Mouse (Mus musculus): Measurements from ENCODE around the gene Sox1. TPM values are rescaled to one million over a fixed set of nuclear protein-coding genes. Genes with fewer than 3 reads are reported as not detected.

Gene Sox1
- polyA plus RNA-seq, 1 experiment from 2014 or later = 3.6 TPM

- peak overlapping the region; percentile 45 for H3K4me2 ChIP-seq (replicated peaks)
- H3K4me1 ChIP-seq (replicated peaks) = peaks cover 70% of the 10 kb centered on the region
- H3K9ac ChIP-seq (replicated peaks) = peak overlapping the region; percentile 54; the same call in 1 of the 2 replicates
- no peaks in the 10 kb centered on the region for H3K36me3 ChIP-seq
- peak overlapping the region; percentile 26 for H3K4me3 ChIP-seq (replicated peaks)
- peaks cover 72% of the 10 kb centered on the region for H3K27me3 ChIP-seq
- H3K9me3 ChIP-seq = no peaks in the 10 kb centered on the region
- no peak for ATAC-seq
- no peak overlapping the region for H3K27ac ChIP-seq
- 2% methylated on average over 38 of the region's 38 CpGs for WGBS
These were observed 4.3 kb upstream of the Sox1 start for GRCm38 (mm10) chr8:12390640-12391365.

- Histone ChIP-seq H3K9me3 (no peaks in the 10 kb centered on the region), H3K9ac (replicated peaks) (peak overlapping the region; percentile 32; the same call in 1 of the 2 replicates), H3K36me3 (no peaks in the 10 kb centered on the region), H3K4me3 (replicated peaks) (peak overlapping the region; percentile 11), H3K27me3 (peaks cover 72% of the 10 kb centered on the region), H3K4me2 (replicated peaks) (peak overlapping the region; percentile 45), H3K4me1 (replicated peaks) (peaks cover 65% of the 10 kb centered on the region), H3K27ac (no peak overlapping the region)
- peak; percentile 55; the same call in 1 of the 2 replicates for ATAC-seq
- WGBS = 5% methylated on average over 37 of the region's 37 CpGs
These were observed 3.5 kb upstream of the Sox1 start for GRCm38 (mm10) chr8:12391366-12392250.

GRCm38 (mm10) chr8:12392801-12393200, 2.3 kb upstream of the Sox1 start:
- peaks cover 69% of the 10 kb centered on the region for H3K4me1 ChIP-seq (replicated peaks)
- no peaks in the 10 kb centered on the region for H3K36me3 ChIP-seq
- no peaks in the 10 kb centered on the region for H3K9me3 ChIP-seq
- no peak for ATAC-seq
- no peak overlapping the region for H3K27ac ChIP-seq
- H3K27me3 ChIP-seq = peaks cover 71% of the 10 kb centered on the region
- no peak overlapping the region for H3K4me3 ChIP-seq (replicated peaks)
- WGBS = 32% methylated on average over 1 of the region's 1 CpGs
- no peak overlapping the region for H3K9ac ChIP-seq (replicated peaks)
- no peak overlapping the region for H3K4me2 ChIP-seq (replicated peaks)

- peaks cover 66% of the 10 kb centered on the region for H3K4me1 ChIP-seq (replicated peaks)
- peak overlapping the region; percentile 92 for H3K9ac ChIP-seq (replicated peaks)
- peak overlapping the region; percentile 74 for H3K4me3 ChIP-seq (replicated peaks)
- WGBS = 2% methylated on average over 22 of the region's 22 CpGs
- H3K9me3 ChIP-seq = no peaks in the 10 kb centered on the region
- peak overlapping the region; percentile 68 for H3K4me2 ChIP-seq (replicated peaks)
- peak overlapping the region; percentile 92 for H3K27ac ChIP-seq
- H3K27me3 ChIP-seq = peaks cover 57% of the 10 kb centered on the region
- no peak for ATAC-seq
- H3K36me3 ChIP-seq = no peaks in the 10 kb centered on the region
These were observed 602 bp upstream of the Sox1 start for GRCm38 (mm10) chr8:12394385-12395000.

GRCm38 (mm10) chr8:12396501-12397345, 1.6 kb downstream of the Sox1 start:
- peak overlapping the region; percentile 74 for H3K4me3 ChIP-seq (replicated peaks)
- WGBS = under 1% methylated on average over 105 of the region's 118 CpGs
- peaks cover 53% of the 10 kb centered on the region for H3K27me3 ChIP-seq
- peak overlapping the region; percentile 92 for H3K27ac ChIP-seq
- peaks cover 74% of the 10 kb centered on the region for H3K4me1 ChIP-seq (replicated peaks)
- H3K4me2 ChIP-seq (replicated peaks) = peak overlapping the region; percentile 68
- peak overlapping the region; percentile 92 for H3K9ac ChIP-seq (replicated peaks)
- peak; percentile 18; the same call in 1 of the 2 replicates for ATAC-seq
- H3K36me3 ChIP-seq = no peaks in the 10 kb centered on the region
- no peaks in the 10 kb centered on the region for H3K9me3 ChIP-seq

GRCm38 (mm10) chr8:12397346-12397925, 2.3 kb downstream of the Sox1 start:
- peak overlapping the region; percentile 74 for H3K4me3 ChIP-seq (replicated peaks)
- peak overlapping the region; percentile 92 for H3K9ac ChIP-seq (replicated peaks)
- peaks cover 78% of the 10 kb centered on the region for H3K4me1 ChIP-seq (replicated peaks)
- peak overlapping the region; percentile 68 for H3K4me2 ChIP-seq (replicated peaks)
- WGBS = under 1% methylated on average over 58 of the region's 59 CpGs
- peak overlapping the region; percentile 92 for H3K27ac ChIP-seq
- peaks cover 48% of the 10 kb centered on the region for H3K27me3 ChIP-seq
- ATAC-seq = no peak
- no peaks in the 10 kb centered on the region for H3K36me3 ChIP-seq
- no peaks in the 10 kb centered on the region for H3K9me3 ChIP-seq

- H3K27me3 ChIP-seq = peaks cover 48% of the 10 kb centered on the region
- no peaks in the 10 kb centered on the region for H3K9me3 ChIP-seq
- no peak for ATAC-seq
- WGBS = 2% methylated on average over 21 of the region's 21 CpGs
- peak overlapping the region; percentile 74 for H3K4me3 ChIP-seq (replicated peaks)
- H3K4me1 ChIP-seq (replicated peaks) = peaks cover 81% of the 10 kb centered on the region
- peak overlapping the region; percentile 92 for H3K27ac ChIP-seq
- no peaks in the 10 kb centered on the region for H3K36me3 ChIP-seq
- H3K4me2 ChIP-seq (replicated peaks) = peak overlapping the region; percentile 68
- peak overlapping the region; percentile 92 for H3K9ac ChIP-seq (replicated peaks)
These were observed 3.2 kb downstream of the Sox1 start for GRCm38 (mm10) chr8:12398011-12398945.

- WGBS = 5% methylated on average over 5 of the region's 5 CpGs
- Histone ChIP-seq H3K27ac (peak overlapping the region; percentile 91), H3K36me3 (no peaks in the 10 kb centered on the region), H3K4me3 (replicated peaks) (peak overlapping the region; percentile 74), H3K9me3 (no peaks in the 10 kb centered on the region), H3K4me2 (replicated peaks) (peak overlapping the region; percentile 70), H3K27me3 (peaks cover 58% of the 10 kb centered on the region), H3K9ac (replicated peaks) (peak overlapping the region; percentile 70), H3K4me1 (replicated peaks) (peaks cover 82% of the 10 kb centered on the region)
- ATAC-seq = no peak
These were observed 4.5 kb downstream of the Sox1 start for GRCm38 (mm10) chr8:12399421-12400205.

GRCm38 (mm10) chr8:12400611-12401390, 5.7 kb downstream of the Sox1 start:
- Histone ChIP-seq H3K27me3 (peaks cover 60% of the 10 kb centered on the region), H3K27ac (peak overlapping the region; percentile 91), H3K4me1 (replicated peaks) (peaks cover 70% of the 10 kb centered on the region), H3K4me2 (replicated peaks) (peak overlapping the region; percentile 70), H3K9me3 (no peaks in the 10 kb centered on the region), H3K4me3 (replicated peaks) (peak overlapping the region; percentile 74), H3K9ac (replicated peaks) (peak overlapping the region; percentile 70), H3K36me3 (no peaks in the 10 kb centered on the region)
- ATAC-seq = peak; percentile 72
- under 1% methylated on average over 43 of the region's 44 CpGs for WGBS
